8 mouse cellular contexts compared by ENCODE assay signal in the genomic region with DNA sequence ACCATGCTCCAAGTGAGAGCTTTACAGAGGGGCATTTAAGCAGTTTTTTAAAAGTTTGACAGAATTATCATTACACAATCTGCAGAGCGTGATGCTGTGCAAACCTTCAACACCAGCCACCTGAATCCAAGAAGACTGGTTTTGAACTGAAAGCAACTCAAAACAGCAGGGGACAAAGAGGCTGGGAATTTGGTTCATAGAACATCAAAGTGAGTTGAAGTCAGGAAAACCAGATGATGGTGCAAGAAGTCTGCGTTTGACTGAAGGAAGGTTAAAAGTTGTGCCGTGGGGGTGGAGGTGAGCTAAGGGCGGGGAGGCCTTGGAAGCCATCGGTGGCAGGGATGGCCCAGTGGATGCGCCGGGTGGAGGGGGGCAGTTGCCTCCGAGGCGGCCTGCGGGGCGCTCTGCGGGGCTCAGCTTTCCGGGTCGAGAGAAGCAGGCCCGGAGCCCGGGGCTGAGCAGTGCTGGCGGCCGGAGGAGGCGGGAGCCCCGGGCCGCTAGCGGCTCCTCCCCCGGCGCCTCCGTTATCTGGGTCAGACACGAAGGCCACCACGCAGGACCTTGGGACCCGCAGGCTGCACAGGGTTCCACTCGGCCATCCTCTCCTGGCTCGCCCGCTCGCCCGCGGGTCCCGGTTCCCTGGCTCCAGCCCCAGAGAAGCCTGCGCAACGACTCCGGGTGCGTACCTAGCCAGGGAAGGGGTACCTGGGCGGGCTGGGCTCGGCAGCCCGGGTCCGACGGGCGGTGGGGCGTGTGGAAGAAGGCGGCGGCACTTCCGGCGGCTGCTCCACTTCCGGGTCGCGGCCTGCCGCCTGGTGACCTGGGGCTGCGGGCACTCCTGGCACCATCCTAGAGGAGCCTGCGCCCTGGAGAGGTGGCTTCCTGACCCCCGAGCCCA. TPM values are rescaled to one million over a fixed set of nuclear protein-coding genes. Genes with fewer than 3 reads are reported as not detected.
DNase-seq lines count a peak whose midpoint lies in the region; ATAC-seq and TF ChIP-seq lines count a peak whose summit lies in the region.

No protein-coding gene starts in this region.

- no peak for TF ChIP-seq EP300 in liver, embryonic 14.5 days (IDR thresholded peaks at IDR 0.05; ENCODE audit: low read depth)

- H3K4me2 ChIP-seq in heart, embryonic 15.5 days, result peak overlapping the region; percentile 83
- peak overlapping the region; percentile 84 for H3K4me2 ChIP-seq in liver, embryonic 14.5 days (ENCODE audit: low read depth)
- H3K4me2 ChIP-seq in stomach, embryonic 15.5 days, result peak overlapping the region; percentile 65

- no peaks in the 10 kb centered on the region for H3K36me3 ChIP-seq in forebrain, embryonic 10.5 days (replicated peaks)
- no peaks in the 10 kb centered on the region for H3K36me3 ChIP-seq in heart, embryonic 15.5 days
- H3K36me3 ChIP-seq in liver, embryonic 14.5 days (replicated peaks; ENCODE audit: control insufficient read depth, insufficient read depth, low read depth), result no peaks in the 10 kb centered on the region
- no peaks in the 10 kb centered on the region for H3K36me3 ChIP-seq in stomach, embryonic 15.5 days

- peak overlapping the region; percentile 84 for H3K4me3 ChIP-seq in forebrain, embryonic 10.5 days
- peak overlapping the region; percentile 67 for H3K4me3 ChIP-seq in heart, embryonic 15.5 days
- H3K4me3 ChIP-seq in liver, embryonic 14.5 days (ENCODE audit: insufficient read depth in 1 of 2, low read depth in 2 of 2, low read length in 2 of 2), result peak overlapping the region; percentile 78 to 90
- peak overlapping the region; percentile 73 for H3K4me3 ChIP-seq in stomach, embryonic 15.5 days (replicated peaks)

- H3K9ac ChIP-seq in heart, embryonic 15.5 days, result peak overlapping the region; percentile 73
- peak overlapping the region; percentile 71 for H3K9ac ChIP-seq in liver, embryonic 14.5 days (replicated peaks)
- peak overlapping the region; percentile 27 for H3K9ac ChIP-seq in stomach, embryonic 15.5 days

- H3K9me3 ChIP-seq in forebrain, embryonic 10.5 days, result no peaks in the 10 kb centered on the region
- no peaks in the 10 kb centered on the region for H3K9me3 ChIP-seq in heart, embryonic 15.5 days (replicated peaks)
- H3K9me3 ChIP-seq in liver, embryonic 14.5 days (ENCODE audit: control insufficient read depth, low read length), result no peaks in the 10 kb centered on the region
- no peaks in the 10 kb centered on the region for H3K9me3 ChIP-seq in stomach, embryonic 15.5 days

- WGBS in forebrain, embryonic 10.5 days, result 3% methylated on average over 54 of the region's 57 CpGs
- WGBS in heart, embryonic 15.5 days, result 2% methylated on average over 54 of the region's 57 CpGs
- WGBS in liver, embryonic 14.5 days (ENCODE audit: insufficient replicate concordance), result 2% methylated on average over 57 of the region's 57 CpGs
- WGBS in stomach, embryonic 15.5 days, result 2% methylated on average over 49 of the region's 57 CpGs

- DNase-seq in CD4-positive, CD25-positive, alpha-beta regulatory T cell, adult 2 months (ENCODE audit: low read depth, low spot score), result peak; percentile 76
- peak; percentile 39 for DNase-seq in c-Kit-negative CD71-positive TER-119-positive erythroid progenitor cells, embryonic 14.5 days (ENCODE audit: low read depth, low spot score)
- peak; percentile 77 for DNase-seq in forebrain, embryonic 10.5 days (ENCODE audit: extremely low spot score, low spot score)
- DNase-seq in kidney, postnatal 25 days, result peak; percentile 70 to 89
- DNase-seq in liver, embryonic 14.5 days (ENCODE audit: low read depth in 3 of 3, low spot score in 3 of 3), result peak; percentile 36 to 42 (median 41)
- DNase-seq in neural tube, embryonic 10.5 days (ENCODE audit: extremely low spot score, low spot score), result peak; percentile 85

- peak overlapping the region; percentile 96 for H3K27ac ChIP-seq in forebrain, embryonic 10.5 days
- peak overlapping the region; percentile 83 for H3K27ac ChIP-seq in heart, embryonic 15.5 days
- peak overlapping the region; percentile 27 for H3K27ac ChIP-seq in liver, embryonic 14.5 days
- peak overlapping the region; percentile 36; the same call in 1 of the 2 replicates for H3K27ac ChIP-seq in stomach, embryonic 15.5 days

- H3K27me3 ChIP-seq in forebrain, embryonic 10.5 days (ENCODE audit: poor library complexity, severe bottlenecking), result no peaks in the 10 kb centered on the region
- no peaks in the 10 kb centered on the region for H3K27me3 ChIP-seq in heart, embryonic 15.5 days
- no peaks in the 10 kb centered on the region for H3K27me3 ChIP-seq in liver, embryonic 14.5 days (ENCODE audit: control insufficient read depth, insufficient read depth, low read length)
- H3K27me3 ChIP-seq in stomach, embryonic 15.5 days (replicated peaks), result no peaks in the 10 kb centered on the region

- no peak for TF ChIP-seq CTCF in liver, embryonic 14.5 days (IDR thresholded peaks at IDR 0.05; ENCODE audit: low read depth)

- peaks cover 16% of the 10 kb centered on the region for H3K4me1 ChIP-seq in forebrain, embryonic 10.5 days
- peaks cover 12% of the 10 kb centered on the region for H3K4me1 ChIP-seq in heart, embryonic 15.5 days (replicated peaks)
- peaks cover 0 to 8% of the 10 kb centered on the region in 2 experiments; a peak in 3 of 4 replicates for H3K4me1 ChIP-seq in liver, embryonic 14.5 days (replicated peaks; ENCODE audit: control insufficient read depth in 2 of 2, insufficient read depth in 2 of 2, low read length in 1 of 2)
- H3K4me1 ChIP-seq in stomach, embryonic 15.5 days, result no peaks in the 10 kb centered on the region

- ATAC-seq in heart, embryonic 15.5 days (replicated peaks; ENCODE audit: insufficient number of reproducible peaks, insufficient read depth, low FRiP score, low read depth), result peak; percentile 90
- ATAC-seq in liver, embryonic 14.5 days (ENCODE audit: insufficient read depth), result peak; percentile 95
- peak; percentile 89 for ATAC-seq in stomach, embryonic 15.5 days (ENCODE audit: insufficient read depth, low FRiP score, low read depth)

RNA-seq across cellular contexts. Expression of a gene that starts 3.3 kb away (rescaled TPM):
- 3.9 and 5.7 TPM in 2 replicates for polyA plus RNA-seq in forebrain, embryonic 10.5 days (2016; fragmentation: Nextera tagmentation; extraction: Ambion mirVana)
- 11.6 and 12.9 TPM in 2 replicates for polyA plus RNA-seq in heart, embryonic 15.5 days (2015; fragmentation: Nextera tagmentation; extraction: Ambion mirVana)
- polyA plus RNA-seq in liver, embryonic 14.5 days (2012; rRNA removed), result 1.1 and 2.2 TPM in 2 replicates
- polyA plus RNA-seq in liver, embryonic 14.5 days (2014; fragmentation: Nextera tagmentation; extraction: Ambion mirVana), result 3.1 and 5.3 TPM in 2 replicates
- polyA plus RNA-seq in stomach, embryonic 15.5 days (2015; fragmentation: Nextera tagmentation; extraction: Ambion mirVana), result 8.9 and 10.2 TPM in 2 replicates

Comparison
In these comparisons a context has a peak if more than half of its experiments do, and no peak if none do; other contexts are left out.
1. Peak in every context shown above with its lines: DNase-seq, ATAC-seq, H3K4me3 ChIP-seq and H3K27ac ChIP-seq.
2. H3K27ac ChIP-seq: peak in every context shown above with its lines; median percentile 96 in forebrain, embryonic 10.5 days; 83 in heart, embryonic 15.5 days; 36 in stomach, embryonic 15.5 days; 27 in liver, embryonic 14.5 days.